Mouse (Mus musculus) heart, embryonic 14.5 days (tissue): ENCODE data around the gene Rarb. TPM values are rescaled to one million over a fixed set of nuclear protein-coding genes. Genes with fewer than 3 reads are reported as not detected.
A peak's percentile ranks its signal among the peaks of the same experiment; 100 is the strongest.

Experiments used
- ATAC-seq: fragments of 200-750 bp; cut with Nextera tagmentation; 2 replicates; pipeline ENCODE4 v1.8.0; 2017; ENCODE audit warnings: low read depth, moderate TSS enrichment; ENCODE audit not compliant: insufficient number of reproducible peaks, insufficient read depth, low FRiP score
- H3K27ac ChIP-seq, 2 experiments: fragments of 200-500 bp in 1 of 2; fragments of 300-500 bp in 1 of 2; sonication (generic) in 1 of 2; replicated peaks in 1 of 2; 2 replicates each; pipeline ENCODE4 v1.5.1; 2012 to 2014; ENCODE audit warnings: low read depth in 2 of 2, low read length in 2 of 2, control low read depth in 1 of 2, mild to moderate bottlenecking in 1 of 2, mixed read lengths in 1 of 2; ENCODE audit not compliant: control insufficient read depth in 1 of 2, insufficient read depth in 1 of 2
- H3K27me3 ChIP-seq: fragments of 300-500 bp; sonication (generic); 2 replicates; pipeline ENCODE4 v1.6.1; 2014; ENCODE audit warnings: mild to moderate bottlenecking, low read length, control low read depth; ENCODE audit not compliant: control insufficient read depth, insufficient read depth
- H3K36me3 ChIP-seq: fragments of 300-500 bp; sonication (generic); 2 replicates; pipeline ENCODE4 v1.6.1; 2014; ENCODE audit warnings: mild to moderate bottlenecking, control low read depth, low read length, mixed read lengths; ENCODE audit not compliant: control insufficient read depth, insufficient read depth
- H3K4me1 ChIP-seq, 2 experiments: fragments of 200-500 bp in 1 of 2; fragments of 300-500 bp in 1 of 2; sonication (generic) in 1 of 2; 2 replicates each; pipeline ENCODE4 v1.6.1; 2012 to 2014; ENCODE audit warnings: low read length in 2 of 2, control low read depth in 1 of 2, mixed read lengths in 1 of 2; ENCODE audit not compliant: control insufficient read depth in 2 of 2, insufficient read depth in 2 of 2
- H3K4me2 ChIP-seq: fragments of 300-500 bp; sonication (generic); 2 replicates; pipeline ENCODE4 v1.6.1; 2014; ENCODE audit warnings: mild to moderate bottlenecking, low read length
- H3K4me3 ChIP-seq, 2 experiments: fragments of 200-500 bp in 1 of 2; fragments of 300-500 bp in 1 of 2; sonication (generic) in 1 of 2; 2 replicates each; pipeline ENCODE4 v1.5.1; 2012 to 2014; ENCODE audit warnings: low read length in 2 of 2, mild to moderate bottlenecking in 2 of 2, control low read depth in 1 of 2, low read depth in 1 of 2, moderate library complexity in 1 of 2; ENCODE audit not compliant: control insufficient read depth in 1 of 2, insufficient read depth in 1 of 2
- H3K9ac ChIP-seq: fragments of 300-500 bp; sonication (generic); 2 replicates; pipeline ENCODE4 v1.6.1; 2014; ENCODE audit warnings: mild to moderate bottlenecking, low read length
- H3K9me3 ChIP-seq: fragments of 300-500 bp; sonication (generic); 2 replicates; pipeline ENCODE4 v1.6.1; 2016; ENCODE audit warnings: low read length, control low read depth; ENCODE audit not compliant: control insufficient read depth
- WGBS: fragments of 180-500 bp; shearing (Covaris S2); extraction: QIAGEN DNeasy Blood & Tissue Kit; methylation state at CpG from one replicate; pipeline ENCODE4 v1.1.7; 2014; 5-methylcytosine and 5-hydroxymethylcytosine counted together
- polyA plus RNA-seq: library from polyadenylated mRNA; unstranded; fragments of >200 nt; fragmentation: Nextera tagmentation; extraction: Ambion mirVana; gene quantifications from 2 replicates; pipeline ENCODE4 v1.2.1, GENCODE M21; 2014

Gene Rarb
- polyA plus RNA-seq, 1 experiment from 2014 or later: 14.5 TPM

DNA sequence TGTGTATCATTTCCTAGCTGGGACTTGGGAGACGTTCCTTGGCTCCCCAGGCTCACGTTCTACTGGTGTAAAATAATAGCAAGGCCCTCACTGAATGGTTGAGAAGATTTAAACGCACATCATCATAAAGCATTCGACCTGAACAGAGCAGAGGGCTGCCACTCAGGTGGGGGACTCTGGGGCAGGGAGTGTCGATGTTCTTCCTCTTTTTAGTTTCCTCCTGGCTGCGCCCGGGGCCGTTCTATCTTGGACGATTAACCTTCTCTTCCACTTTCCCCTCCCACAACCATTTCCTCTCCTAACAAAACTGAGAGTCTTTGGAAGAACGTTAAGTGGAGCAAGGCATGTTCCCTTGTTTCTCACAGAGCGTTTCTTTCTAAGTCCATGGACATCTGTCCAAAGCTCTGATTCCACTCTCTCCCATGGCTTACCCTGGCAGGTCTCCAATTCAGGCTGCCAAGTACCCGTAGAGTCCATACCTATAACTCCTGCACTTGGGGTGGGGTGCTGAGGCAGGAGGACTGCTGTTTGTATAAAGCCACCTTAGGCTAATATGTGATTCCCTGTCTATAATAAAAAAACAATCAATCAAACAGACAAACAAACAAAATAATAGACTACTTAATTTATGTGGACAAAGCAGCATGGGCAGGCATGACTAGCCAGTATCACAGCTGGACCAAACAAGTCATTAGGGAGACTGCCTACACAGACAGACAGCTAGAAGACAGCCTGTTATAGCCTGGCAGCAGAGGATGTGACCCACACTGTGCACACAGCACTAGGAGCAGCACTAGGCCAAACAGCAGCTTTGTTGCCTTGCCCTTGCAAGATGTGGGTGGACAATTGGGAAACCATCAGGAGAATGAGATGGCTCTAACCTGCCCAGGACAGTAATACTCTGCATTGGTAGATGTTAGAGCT lies 259.4 kb downstream of the Rarb start:
- H3K4me1 ChIP-seq: peaks cover 32 to 51% of the 10 kb centered on the region in 2 experiments
- H3K4me2 ChIP-seq: no peak overlapping the region
- no peak for ATAC-seq

GRCm38 (mm10) chr14:16558033-16558432 lies 260.9 kb downstream of the Rarb start:
- H3K9me3 ChIP-seq: no peaks in the 10 kb centered on the region
- H3K9ac ChIP-seq: no peak overlapping the region
- H3K4me1 ChIP-seq: peaks cover 41 to 63% of the 10 kb centered on the region in 2 experiments
- 0 out of 2 replicates have a peak, but pooled peaks have one; percentile 24 for ATAC-seq
- H3K27ac ChIP-seq: peak overlapping the region in 1 of 2 experiments; percentile 61; a peak in 3 of 4 replicates
- no peak overlapping the region for H3K4me3 ChIP-seq
- no peaks in the 10 kb centered on the region for H3K36me3 ChIP-seq
- 56% methylated on average over 2 of the region's 2 CpGs for whole genome bisulfite sequencing
- 0 out of 2 replicates have a peak overlapping the region, but pooled peaks have one; percentile 3 for H3K4me2 ChIP-seq
- H3K27me3 ChIP-seq: no peaks in the 10 kb centered on the region

More for the DNA sequence above, 259.4 kb downstream of the Rarb start:
- Histone ChIP-seq H3K27ac (peak overlapping the region; percentile 46 to 72), H3K4me3 (no peak overlapping the region), H3K9me3 (no peaks in the 10 kb centered on the region), H3K9ac (no peak overlapping the region), H3K27me3 (no peaks in the 10 kb centered on the region), H3K36me3 (no peaks in the 10 kb centered on the region)
- 42% methylated on average over 12 of the region's 12 CpGs for WGBS

DNA sequence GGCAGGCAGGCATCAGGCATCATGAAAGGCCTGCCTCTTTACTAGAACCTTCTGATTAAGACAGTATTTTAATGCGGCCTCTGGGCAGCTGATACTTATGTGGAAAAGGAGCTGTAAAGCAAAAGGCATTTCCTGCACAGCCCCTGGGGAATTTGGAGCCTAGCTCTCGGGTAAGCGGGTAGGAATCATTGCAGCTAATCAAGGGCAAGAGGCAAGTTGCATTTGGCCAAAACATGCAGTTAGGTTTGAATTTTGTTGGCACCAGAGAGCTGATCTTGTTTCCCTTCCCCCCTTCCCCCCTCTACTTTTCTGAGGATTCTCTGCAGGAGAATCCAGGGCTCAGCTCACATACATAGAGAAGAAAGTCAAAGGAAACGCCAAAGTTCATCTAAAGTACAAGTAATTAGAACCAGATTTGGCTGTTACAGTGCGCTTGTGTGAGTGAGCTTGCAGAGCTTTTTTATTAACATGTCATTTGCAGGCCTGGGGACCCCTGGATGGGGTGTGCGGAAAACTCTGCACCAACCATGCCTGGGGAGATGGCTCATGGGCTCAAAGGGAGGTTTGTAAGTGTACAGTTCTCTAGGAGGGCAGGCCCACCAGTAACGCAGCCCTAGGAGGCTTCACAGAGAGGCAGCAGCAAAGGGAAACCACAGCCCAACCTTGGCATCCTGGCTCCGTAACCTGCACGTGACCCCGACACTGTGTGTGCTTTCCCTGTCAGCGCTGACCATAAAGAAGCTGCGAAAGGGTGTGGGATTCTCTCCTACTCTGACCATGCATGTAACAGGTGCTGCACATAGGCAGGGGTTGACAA lies 264.1 kb downstream of the Rarb start:
- H3K27ac ChIP-seq: peak overlapping the region; percentile 69 to 81
- peak overlapping the region; percentile 10 for H3K9ac ChIP-seq
- H3K4me3 ChIP-seq: no peak overlapping the region
- H3K4me1 ChIP-seq: peaks cover 44 to 69% of the 10 kb centered on the region in 2 experiments
- 21% methylated on average over 12 of the region's 12 CpGs for WGBS
- H3K4me2 ChIP-seq: peak overlapping the region; percentile 26; the same call in 1 of the 2 replicates
- H3K27me3 ChIP-seq: no peaks in the 10 kb centered on the region
- no peaks in the 10 kb centered on the region for H3K9me3 ChIP-seq
- no peaks in the 10 kb centered on the region for H3K36me3 ChIP-seq
- peak; percentile 60 for ATAC-seq

GRCm38 (mm10) chr14:16554319-16554642 lies 264.7 kb downstream of the Rarb start:
- no peak overlapping the region for H3K4me2 ChIP-seq
- no peak for ATAC-seq
- no peak overlapping the region for H3K4me3 ChIP-seq
- H3K9me3 ChIP-seq: no peaks in the 10 kb centered on the region
- peaks cover 40 to 63% of the 10 kb centered on the region in 2 experiments for H3K4me1 ChIP-seq
- no peaks in the 10 kb centered on the region for H3K27me3 ChIP-seq
- no peaks in the 10 kb centered on the region for H3K36me3 ChIP-seq
- H3K9ac ChIP-seq: 0 out of 2 replicates have a peak overlapping the region, but pooled peaks have one; percentile 9
- WGBS: 19% methylated on average over 1 of the region's 1 CpGs
- H3K27ac ChIP-seq: peak overlapping the region; percentile 69 to 81

DNA sequence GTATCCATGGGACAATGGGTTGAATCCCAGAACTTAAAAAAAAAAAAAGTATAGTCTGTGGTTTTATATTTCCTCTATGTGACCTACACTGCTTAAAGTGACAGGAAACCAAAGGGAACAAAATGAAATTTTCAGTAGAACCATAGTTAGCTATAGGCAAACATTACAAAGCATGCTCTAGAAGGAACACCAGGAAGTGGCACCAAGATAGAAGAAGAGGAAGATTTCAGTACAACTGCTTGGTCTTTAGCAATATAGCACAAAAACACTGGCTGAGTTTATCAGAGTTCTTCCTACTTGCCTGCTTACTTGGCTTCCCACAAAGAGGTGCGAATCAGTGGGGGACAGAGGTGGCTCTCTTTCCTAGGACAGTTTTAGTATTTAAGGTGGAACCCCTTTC lies 266.7 kb downstream of the Rarb start:
- Histone ChIP-seq H3K27me3 (no peaks in the 10 kb centered on the region), H3K4me1 (peaks cover 33 to 58% of the 10 kb centered on the region in 2 experiments), H3K27ac (no peak overlapping the region), H3K36me3 (0 out of 2 replicates have a peak, but pooled peaks cover 3% of the 10 kb centered on the region), H3K9me3 (no peaks in the 10 kb centered on the region), H3K9ac (no peak overlapping the region), H3K4me3 (no peak overlapping the region), H3K4me2 (no peak overlapping the region)
- WGBS: 66% methylated on average over 1 of the region's 1 CpGs
- no peak for ATAC-seq

DNA sequence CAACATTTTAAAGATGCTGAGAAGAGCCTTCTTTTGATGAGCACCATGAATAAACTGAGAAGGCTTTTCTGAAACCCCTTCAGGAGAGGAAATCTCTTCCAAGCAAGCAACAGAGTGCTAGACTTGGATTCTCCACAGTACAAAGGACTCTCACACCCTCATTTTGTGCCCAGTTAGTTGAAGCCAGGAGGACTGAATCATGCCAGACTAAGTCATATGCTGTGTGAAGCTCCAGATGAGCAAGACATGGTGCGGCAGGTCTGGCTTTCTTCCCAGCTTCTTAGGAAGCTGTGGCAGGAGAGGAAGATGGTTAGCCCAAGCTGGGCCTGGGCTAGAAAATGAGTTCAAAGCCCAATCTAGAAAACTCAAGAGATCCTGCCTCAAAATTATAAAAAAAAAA lies 267.1 kb downstream of the Rarb start:
- WGBS: 74% methylated on average over 1 of the region's 1 CpGs
- Histone ChIP-seq H3K4me1 (peaks cover 32 to 58% of the 10 kb centered on the region in 2 experiments), H3K9ac (no peak overlapping the region)

GRCm38 (mm10) chr14:16548200-16548576 lies 270.8 kb downstream of the Rarb start:
- no peaks in the 10 kb centered on the region for H3K9me3 ChIP-seq
- no peaks in the 10 kb centered on the region for H3K27me3 ChIP-seq
- peak overlapping the region; percentile 4 to 64; a peak in 3 of 4 replicates for H3K27ac ChIP-seq
- no peak for ATAC-seq
- H3K36me3 ChIP-seq: 0 out of 2 replicates have a peak, but pooled peaks cover 7% of the 10 kb centered on the region
- H3K4me3 ChIP-seq: no peak overlapping the region
- H3K4me2 ChIP-seq: no peak overlapping the region
- H3K4me1 ChIP-seq: peaks cover 12 to 40% of the 10 kb centered on the region in 2 experiments
- H3K9ac ChIP-seq: no peak overlapping the region
- WGBS: 91% methylated on average over 8 of the region's 8 CpGs

More for the DNA sequence above, 267.1 kb downstream of the Rarb start:
- Histone ChIP-seq H3K9me3 (no peaks in the 10 kb centered on the region), H3K4me3 (no peak overlapping the region), H3K36me3 (0 out of 2 replicates have a peak, but pooled peaks cover 4% of the 10 kb centered on the region), H3K27me3 (no peaks in the 10 kb centered on the region), H3K27ac (no peak overlapping the region), H3K4me2 (no peak overlapping the region)
- ATAC-seq: no peak
